Mouse (Mus musculus): ENCODE data around the gene Fam76a. TPM values are rescaled to one million over a fixed set of nuclear protein-coding genes. Genes with fewer than 3 reads are reported as not detected.
A peak's percentile ranks its signal among the peaks of the same experiment; 100 is the strongest.

Fam76a gene
- polyA plus RNA-seq (2016; fragmentation: Nextera tagmentation; extraction: Ambion mirVana) = 22.6 and 25.8 TPM in 2 replicates

DNA sequence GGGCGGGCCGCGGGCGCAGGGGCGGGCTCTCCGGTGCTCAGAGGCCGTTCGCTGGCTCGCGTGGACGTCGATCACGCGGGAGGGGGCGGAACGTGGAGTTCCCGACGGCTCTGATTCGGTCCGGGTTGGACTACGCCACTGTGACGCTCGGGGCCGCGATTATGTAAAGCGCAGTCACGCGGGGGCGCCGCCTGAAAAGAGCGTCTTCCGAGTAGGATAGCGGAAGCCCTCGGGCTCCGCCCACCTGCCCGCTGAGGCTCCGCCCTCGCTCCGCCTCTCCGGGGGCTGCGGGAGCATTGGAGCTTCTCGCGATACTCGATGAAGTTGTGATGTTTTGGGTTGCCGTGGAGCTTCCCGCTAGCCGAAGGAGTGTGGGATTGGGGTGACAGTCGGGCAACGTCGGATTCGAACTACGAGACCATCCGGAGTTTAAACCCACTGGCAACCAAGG is at the start of gene Fam76a:
Gene Fam76a (minus strand): TSS at position 1 of the 451 bp plus-strand sequence.
- H3K4me2 ChIP-seq = peak within 1 kb of the TSS; percentile 78
- H3K9ac ChIP-seq = peak within 1 kb of the TSS; percentile 92
- H3K27ac ChIP-seq = peak within 1 kb of the TSS; percentile 97
- peaks cover 37% of the 10 kb centered on the region for H3K4me1 ChIP-seq
- peak; percentile 98 for ATAC-seq
- peaks cover 25% of the 10 kb centered on the region for H3K36me3 ChIP-seq
- under 1% methylated on average over 50 of the region's 53 CpGs for WGBS (ENCODE audit: insufficient replicate concordance)
- H3K4me3 ChIP-seq = peak within 1 kb of the TSS; percentile 85
- no peaks in the 10 kb centered on the region for H3K9me3 ChIP-seq (replicated peaks)
- no peaks in the 10 kb centered on the region for H3K27me3 ChIP-seq (replicated peaks)

- no peak overlapping the region for H3K9ac ChIP-seq
- no peaks in the 10 kb centered on the region for H3K36me3 ChIP-seq
- H3K9me3 ChIP-seq (replicated peaks) = no peaks in the 10 kb centered on the region
- H3K4me1 ChIP-seq = peaks cover 27% of the 10 kb centered on the region
- H3K4me3 ChIP-seq = no peak overlapping the region
- 28% methylated on average over 3 of the region's 3 CpGs for WGBS (ENCODE audit: insufficient replicate concordance)
- H3K4me2 ChIP-seq = no peak overlapping the region
- no peak for ATAC-seq
- peaks cover 63% of the 10 kb centered on the region for H3K27me3 ChIP-seq (replicated peaks)
- H3K27ac ChIP-seq = no peak overlapping the region
Observed at GRCm38 (mm10) chr4:132972101-132972500, 49.7 kb upstream of the Fam76a start.

DNA sequence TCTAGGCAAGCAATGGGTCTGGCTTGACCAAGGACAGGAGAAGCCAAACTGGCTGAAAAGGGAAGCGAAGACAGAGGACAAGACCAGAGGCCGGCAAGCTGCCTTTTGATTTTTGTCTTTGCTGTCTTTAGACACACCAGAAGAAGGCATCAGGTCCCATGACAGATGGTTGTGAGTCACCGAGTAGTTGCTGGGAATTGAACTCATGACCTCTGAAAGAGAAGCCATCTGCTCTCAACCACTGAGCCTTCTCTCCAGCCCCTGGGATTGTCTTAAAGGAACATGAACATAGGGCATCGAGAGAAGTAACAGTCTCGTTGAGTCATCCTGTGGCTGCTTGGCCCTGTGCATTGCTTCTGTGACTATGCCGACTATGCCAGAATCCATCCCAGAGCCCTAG is 49.2 kb upstream of the Fam76a start:
- Histone ChIP-seq H3K27me3 (replicated peaks) (peaks cover 58% of the 10 kb centered on the region), H3K27ac (no peak overlapping the region), H3K36me3 (no peaks in the 10 kb centered on the region), H3K9me3 (replicated peaks) (no peaks in the 10 kb centered on the region), H3K4me1 (peaks cover 27% of the 10 kb centered on the region), H3K9ac (no peak overlapping the region), H3K4me3 (no peak overlapping the region), H3K4me2 (no peak overlapping the region)
- ATAC-seq = no peak
- WGBS (ENCODE audit: insufficient replicate concordance) = 44% methylated on average over 6 of the region's 6 CpGs

DNA sequence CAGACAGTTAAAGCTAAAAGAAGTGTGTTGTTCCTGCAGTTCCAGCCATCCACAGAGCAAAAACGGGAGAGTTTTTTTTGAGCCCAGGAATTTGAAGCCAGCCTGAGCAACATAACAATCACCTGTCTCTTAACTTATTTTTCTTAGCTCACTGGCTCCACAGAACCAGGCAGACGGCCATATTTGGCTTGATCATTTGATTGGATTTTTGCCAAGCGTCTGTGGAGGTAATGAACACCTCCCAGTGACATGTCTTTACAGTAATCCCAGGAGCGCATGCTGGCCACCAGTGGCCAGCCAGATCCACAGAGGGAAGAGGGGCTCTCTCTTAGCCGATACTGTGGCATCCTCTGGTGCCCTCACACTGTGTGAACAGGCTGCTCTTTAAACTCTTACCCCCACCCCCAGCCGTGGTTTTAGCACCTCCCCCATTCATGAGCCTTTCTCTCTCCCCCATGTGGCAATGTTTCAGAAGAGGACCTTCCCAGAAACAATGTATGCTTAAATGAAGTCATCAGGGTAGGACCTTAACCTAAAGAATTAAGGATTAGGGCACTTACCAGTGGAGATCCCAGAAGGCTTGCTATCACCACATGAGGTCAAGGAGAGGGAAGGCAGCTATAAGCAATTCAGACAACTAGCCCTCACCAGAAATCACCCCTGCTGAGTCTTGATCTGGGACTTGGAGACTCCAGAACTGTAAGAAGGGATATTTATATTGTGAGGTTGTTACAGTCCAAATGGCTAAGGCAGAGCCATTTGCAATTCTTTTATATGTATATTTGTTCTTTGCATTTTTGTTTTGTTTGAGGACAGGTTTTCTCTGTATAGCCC is 46.0 kb upstream of the Fam76a start:
- Histone ChIP-seq H3K4me1 (peaks cover 3% of the 10 kb centered on the region), H3K27me3 (replicated peaks) (peaks cover 25% of the 10 kb centered on the region), H3K4me2 (no peak overlapping the region), H3K9me3 (replicated peaks) (no peaks in the 10 kb centered on the region), H3K4me3 (no peak overlapping the region), H3K9ac (no peak overlapping the region), H3K27ac (no peak overlapping the region), H3K36me3 (no peaks in the 10 kb centered on the region)
- WGBS (ENCODE audit: insufficient replicate concordance) = 47% methylated on average over 6 of the region's 6 CpGs
- no peak for ATAC-seq

- H3K36me3 ChIP-seq = no peaks in the 10 kb centered on the region
- H3K4me2 ChIP-seq = no peak overlapping the region
- H3K27ac ChIP-seq = no peak overlapping the region
- ATAC-seq = no peak
- no peaks in the 10 kb centered on the region for H3K27me3 ChIP-seq (replicated peaks)
- no peak overlapping the region for H3K4me3 ChIP-seq
- no peaks in the 10 kb centered on the region for H3K9me3 ChIP-seq (replicated peaks)
- H3K9ac ChIP-seq = no peak overlapping the region
- 63% methylated on average over 5 of the region's 5 CpGs for WGBS (ENCODE audit: insufficient replicate concordance)
- peaks cover 19% of the 10 kb centered on the region for H3K4me1 ChIP-seq
Observed at GRCm38 (mm10) chr4:132964473-132964872, 42.1 kb upstream of the Fam76a start.

GRCm38 (mm10) chr4:132964064-132964463 is 41.7 kb upstream of the Fam76a start:
- 63% methylated on average over 3 of the region's 3 CpGs for WGBS (ENCODE audit: insufficient replicate concordance)
- peaks cover 23% of the 10 kb centered on the region for H3K4me1 ChIP-seq
- no peak overlapping the region for H3K27ac ChIP-seq
- H3K9me3 ChIP-seq (replicated peaks) = no peaks in the 10 kb centered on the region
- no peaks in the 10 kb centered on the region for H3K27me3 ChIP-seq (replicated peaks)
- ATAC-seq = no peak
- no peaks in the 10 kb centered on the region for H3K36me3 ChIP-seq
- no peak overlapping the region for H3K4me2 ChIP-seq
- H3K9ac ChIP-seq = no peak overlapping the region
- H3K4me3 ChIP-seq = no peak overlapping the region

GRCm38 (mm10) chr4:132963436-132963835 is 41.1 kb upstream of the Fam76a start:
- Histone ChIP-seq H3K27me3 (replicated peaks) (no peaks in the 10 kb centered on the region), H3K4me3 (no peak overlapping the region), H3K9ac (no peak overlapping the region), H3K4me1 (peaks cover 29% of the 10 kb centered on the region), H3K4me2 (no peak overlapping the region), H3K27ac (no peak overlapping the region), H3K9me3 (replicated peaks) (no peaks in the 10 kb centered on the region), H3K36me3 (no peaks in the 10 kb centered on the region)
- WGBS (ENCODE audit: insufficient replicate concordance) = 51% methylated on average over 2 of the region's 2 CpGs
- no peak for ATAC-seq

GRCm38 (mm10) chr4:132962628-132963027 is 40.3 kb upstream of the Fam76a start:
- H3K36me3 ChIP-seq = no peaks in the 10 kb centered on the region
- H3K4me3 ChIP-seq = no peak overlapping the region
- H3K9ac ChIP-seq = no peak overlapping the region
- H3K27me3 ChIP-seq (replicated peaks) = no peaks in the 10 kb centered on the region
- WGBS (ENCODE audit: insufficient replicate concordance) = 45% methylated on average over 4 of the region's 4 CpGs
- H3K27ac ChIP-seq = no peak overlapping the region
- H3K4me1 ChIP-seq = peaks cover 29% of the 10 kb centered on the region
- H3K9me3 ChIP-seq (replicated peaks) = no peaks in the 10 kb centered on the region
- ATAC-seq = no peak
- H3K4me2 ChIP-seq = no peak overlapping the region

DNA sequence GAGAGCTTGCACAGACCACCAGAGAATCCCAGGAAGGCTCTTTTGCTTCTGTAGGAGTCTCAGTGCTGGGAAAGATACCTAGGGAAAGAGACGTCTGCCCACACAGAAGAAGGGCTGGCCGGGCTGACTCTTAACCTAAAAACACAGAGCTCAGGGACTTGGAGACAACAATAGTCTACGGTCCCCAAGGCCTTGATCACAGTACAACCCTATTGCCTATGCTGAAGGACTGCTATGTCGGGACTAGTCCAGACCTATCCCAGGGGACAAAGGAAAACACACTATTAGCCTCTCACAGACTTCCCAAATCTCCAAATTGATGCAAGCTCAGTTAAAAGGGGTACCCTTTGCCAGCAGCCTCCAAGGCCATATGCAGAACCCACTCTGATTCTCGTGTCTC is 39.5 kb upstream of the Fam76a start:
- WGBS (ENCODE audit: insufficient replicate concordance) = 58% methylated on average over 5 of the region's 5 CpGs
- H3K4me2 ChIP-seq = no peak overlapping the region
- H3K9ac ChIP-seq = no peak overlapping the region
- no peaks in the 10 kb centered on the region for H3K36me3 ChIP-seq
- H3K27me3 ChIP-seq (replicated peaks) = no peaks in the 10 kb centered on the region
- ATAC-seq = no peak
- H3K4me1 ChIP-seq = peaks cover 29% of the 10 kb centered on the region
- no peaks in the 10 kb centered on the region for H3K9me3 ChIP-seq (replicated peaks)
- H3K27ac ChIP-seq = no peak overlapping the region
- H3K4me3 ChIP-seq = no peak overlapping the region

GRCm38 (mm10) chr4:132960864-132961639 is 38.7 kb upstream of the Fam76a start:
- Histone ChIP-seq H3K9ac (no peak overlapping the region), H3K9me3 (replicated peaks) (no peaks in the 10 kb centered on the region), H3K27me3 (replicated peaks) (no peaks in the 10 kb centered on the region), H3K4me1 (peaks cover 30% of the 10 kb centered on the region), H3K27ac (no peak overlapping the region), H3K36me3 (no peaks in the 10 kb centered on the region), H3K4me3 (no peak overlapping the region), H3K4me2 (no peak overlapping the region)
- ATAC-seq = no peak
- 56% methylated on average over 13 of the region's 13 CpGs for WGBS (ENCODE audit: insufficient replicate concordance)

- Histone ChIP-seq H3K27ac (no peak overlapping the region), H3K9me3 (replicated peaks) (no peaks in the 10 kb centered on the region), H3K9ac (no peak overlapping the region), H3K4me3 (no peak overlapping the region), H3K4me1 (peaks cover 32% of the 10 kb centered on the region), H3K27me3 (replicated peaks) (no peaks in the 10 kb centered on the region), H3K4me2 (no peak overlapping the region), H3K36me3 (no peaks in the 10 kb centered on the region)
- no peak for ATAC-seq
- WGBS (ENCODE audit: insufficient replicate concordance) = 63% methylated on average over 5 of the region's 5 CpGs
Observed at GRCm38 (mm10) chr4:132960313-132960712, 38.0 kb upstream of the Fam76a start.

DNA sequence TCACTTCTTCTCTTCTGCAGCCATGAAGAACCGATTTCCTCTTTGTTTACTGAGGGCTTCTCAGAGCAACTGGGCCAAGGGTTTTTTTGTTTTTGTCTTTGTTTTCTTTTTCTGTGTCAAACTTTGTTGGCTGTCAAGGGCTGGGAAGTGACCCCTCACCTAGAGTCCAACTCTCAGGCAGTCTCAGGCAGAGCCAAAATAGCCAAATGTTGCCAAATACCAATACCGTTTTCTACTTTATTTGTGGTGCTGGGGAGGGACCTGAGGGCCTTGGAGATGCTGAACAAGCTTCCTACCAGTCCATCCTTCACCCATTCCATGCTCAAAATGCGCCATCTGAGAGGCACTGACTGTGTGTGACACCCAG is 37.3 kb upstream of the Fam76a start:
- Histone ChIP-seq H3K36me3 (no peaks in the 10 kb centered on the region), H3K9ac (no peak overlapping the region), H3K4me3 (no peak overlapping the region), H3K4me2 (no peak overlapping the region), H3K27me3 (replicated peaks) (no peaks in the 10 kb centered on the region), H3K9me3 (replicated peaks) (no peaks in the 10 kb centered on the region), H3K27ac (no peak overlapping the region), H3K4me1 (peaks cover 32% of the 10 kb centered on the region)
- WGBS (ENCODE audit: insufficient replicate concordance) = 45% methylated on average over 3 of the region's 3 CpGs
- no peak for ATAC-seq

Data from liver, embryonic 12.5 days (tissue).